Mouse (Mus musculus): ENCODE results near the gene Kcnj16.

DNA sequence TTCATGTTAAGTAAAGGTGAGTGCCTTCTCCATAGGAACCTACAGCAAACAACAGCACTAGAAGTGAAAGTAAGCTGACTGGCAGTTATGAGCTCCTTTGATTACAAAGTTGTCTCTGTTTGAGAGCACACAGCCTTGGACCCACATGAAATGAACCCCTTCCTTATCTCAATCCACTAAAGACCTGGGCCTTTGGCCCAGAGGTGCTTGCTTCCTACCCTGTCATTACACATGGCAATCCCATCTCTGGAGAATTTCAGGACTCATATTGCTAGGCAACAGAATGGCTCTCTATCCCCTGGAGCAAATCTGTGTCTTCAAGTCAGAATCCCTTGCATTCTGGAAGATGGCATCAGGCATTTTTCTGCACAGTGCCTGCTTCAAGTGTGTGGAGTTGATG lies 102.6 kb downstream of the Kcnj16 start:
- TF ChIP-seq RAD21 (IDR thresholded peaks at IDR 0.05; ENCODE audit: low read depth, low read length) (no peak), CTCF (conservative IDR thresholded peaks at IDR 0.05 in 1 of 2, IDR thresholded peaks at IDR 0.05 in 1 of 2; ENCODE audit: low read depth in 2 of 2, low read length in 2 of 2) (no peak), KAT2A (IDR thresholded peaks at IDR 0.05; ENCODE audit: insufficient replicate concordance, low read length) (no peak), BHLHE40 (IDR thresholded peaks at IDR 0.05; ENCODE audit: low read depth, low read length) (no peak), EP300 (IDR thresholded peaks at IDR 0.05; ENCODE audit: low read length) (no peak), TCF12 (IDR thresholded peaks at IDR 0.05; ENCODE audit: low read depth, low read length) (no peak), ZKSCAN1 (IDR thresholded peaks at IDR 0.05; ENCODE audit: borderline replicate concordance, low read depth, low read length) (no peak), TBP (conservative IDR thresholded peaks at IDR 0.05; ENCODE audit: low read depth, low read length) (no peak), NRF1 (IDR thresholded peaks at IDR 0.05; ENCODE audit: low read depth, low read length) (no peak), SIN3A (IDR thresholded peaks at IDR 0.05; ENCODE audit: low read length) (no peak), SMC3 (IDR thresholded peaks at IDR 0.05; ENCODE audit: low read depth, low read length) (no peak), POLR2AphosphoS2 (IDR thresholded peaks at IDR 0.05; ENCODE audit: low read depth, low read length) (no peak), POLR2A (IDR thresholded peaks at IDR 0.05; ENCODE audit: low read depth, low read length) (no peak), HCFC1 (IDR thresholded peaks at IDR 0.05; ENCODE audit: low read depth, low read length) (no peak)

Data from CH12.LX (cell line).